Mouse (Mus musculus): ENCODE measurements at regions not wholly inside any gene's neighbourhood (a gene's known extent, or its start where the extent isn't known, plus 50 kb on each side); places are given as distances from the start of the nearest gene placed in this dataset.
A peak's percentile ranks its signal among the peaks of the same experiment; 100 is the strongest.

- Histone ChIP-seq H3K27me3 (ENCODE audit: control insufficient read depth, insufficient read depth, low read length) (no peaks in the 10 kb centered on the region), H3K9me3 (ENCODE audit: control insufficient read depth, low read length) (no peaks in the 10 kb centered on the region), H3K4me2 (ENCODE audit: low read length) (no peak overlapping the region), H3K27ac (replicated peaks in 1 of 2; ENCODE audit: control insufficient read depth in 1 of 2, insufficient read depth in 1 of 2, low read depth in 2 of 2, low read length in 2 of 2) (peak overlapping the region in 1 of 2 experiments; percentile 22; a peak in 1 of 4 replicates), H3K9ac (ENCODE audit: low read length) (no peak overlapping the region), H3K4me3 (ENCODE audit: control insufficient read depth in 1 of 2, insufficient read depth in 1 of 2, low read depth in 1 of 2, low read length in 2 of 2) (no peak overlapping the region), H3K4me1 (ENCODE audit: control insufficient read depth in 2 of 2, insufficient read depth in 2 of 2, low read length in 2 of 2) (peaks cover 14 to 48% of the 10 kb centered on the region in 2 experiments), H3K36me3 (ENCODE audit: control insufficient read depth, insufficient read depth, low read length) (no peaks in the 10 kb centered on the region)
- no peak for ATAC-seq (ENCODE audit: insufficient number of reproducible peaks, insufficient read depth, low FRiP score, low read depth)
- 71% methylated on average over 1 of the region's 1 CpGs for WGBS
These were observed 110.0 kb upstream of the Ankrd1 start for GRCm38 (mm10) chr19:36229941-36230340.

GRCm38 (mm10) chr19:36235131-36235530, 113.0 kb upstream of the Pcgf5 start:
- Histone ChIP-seq H3K36me3 (ENCODE audit: control insufficient read depth, insufficient read depth, low read length) (no peaks in the 10 kb centered on the region), H3K4me3 (ENCODE audit: control insufficient read depth in 1 of 2, insufficient read depth in 1 of 2, low read depth in 1 of 2, low read length in 2 of 2) (no peak overlapping the region), H3K4me2 (ENCODE audit: low read length) (no peak overlapping the region), H3K9ac (ENCODE audit: low read length) (no peak overlapping the region), H3K9me3 (ENCODE audit: control insufficient read depth, low read length) (no peaks in the 10 kb centered on the region), H3K27ac (replicated peaks in 1 of 2; ENCODE audit: control insufficient read depth in 1 of 2, insufficient read depth in 1 of 2, low read depth in 2 of 2, low read length in 2 of 2) (no peak overlapping the region), H3K27me3 (ENCODE audit: control insufficient read depth, insufficient read depth, low read length) (no peaks in the 10 kb centered on the region), H3K4me1 (ENCODE audit: control insufficient read depth in 2 of 2, insufficient read depth in 2 of 2, low read length in 2 of 2) (peaks cover 10 to 12% of the 10 kb centered on the region in 2 experiments)
- no peak for ATAC-seq (ENCODE audit: insufficient number of reproducible peaks, insufficient read depth, low FRiP score, low read depth)
- 46% methylated on average over 6 of the region's 6 CpGs for WGBS

- ATAC-seq (ENCODE audit: insufficient number of reproducible peaks, insufficient read depth, low FRiP score, low read depth) = no peak
- WGBS = 25% methylated on average over 7 of the region's 7 CpGs
- Histone ChIP-seq H3K4me2 (ENCODE audit: low read length) (0 out of 2 replicates have a peak overlapping the region, but pooled peaks have one; percentile 0), H3K27ac (replicated peaks in 1 of 2; ENCODE audit: control insufficient read depth in 1 of 2, insufficient read depth in 1 of 2, low read depth in 2 of 2, low read length in 2 of 2) (no peak overlapping the region), H3K36me3 (ENCODE audit: control insufficient read depth, insufficient read depth, low read length) (no peaks in the 10 kb centered on the region), H3K27me3 (ENCODE audit: control insufficient read depth, insufficient read depth, low read length) (no peaks in the 10 kb centered on the region), H3K4me1 (ENCODE audit: control insufficient read depth in 2 of 2, insufficient read depth in 2 of 2, low read length in 2 of 2) (peaks cover 10 to 12% of the 10 kb centered on the region in 2 experiments), H3K9ac (ENCODE audit: low read length) (no peak overlapping the region), H3K9me3 (ENCODE audit: control insufficient read depth, low read length) (no peaks in the 10 kb centered on the region), H3K4me3 (ENCODE audit: control insufficient read depth in 1 of 2, insufficient read depth in 1 of 2, low read depth in 1 of 2, low read length in 2 of 2) (no peak overlapping the region)
These were observed 111.3 kb upstream of the Pcgf5 start for GRCm38 (mm10) chr19:36236576-36237345.

- no peak for ATAC-seq (ENCODE audit: insufficient number of reproducible peaks, insufficient read depth, low FRiP score, low read depth)
- WGBS = 19% methylated on average over 3 of the region's 3 CpGs
- Histone ChIP-seq H3K27ac (replicated peaks in 1 of 2; ENCODE audit: control insufficient read depth in 1 of 2, insufficient read depth in 1 of 2, low read depth in 2 of 2, low read length in 2 of 2) (no peak overlapping the region), H3K9ac (ENCODE audit: low read length) (no peak overlapping the region), H3K9me3 (ENCODE audit: control insufficient read depth, low read length) (no peaks in the 10 kb centered on the region), H3K4me3 (ENCODE audit: control insufficient read depth in 1 of 2, insufficient read depth in 1 of 2, low read depth in 1 of 2, low read length in 2 of 2) (no peak overlapping the region), H3K4me1 (ENCODE audit: control insufficient read depth in 2 of 2, insufficient read depth in 2 of 2, low read length in 2 of 2) (peaks cover 10 to 12% of the 10 kb centered on the region in 2 experiments), H3K4me2 (ENCODE audit: low read length) (no peak overlapping the region), H3K27me3 (ENCODE audit: control insufficient read depth, insufficient read depth, low read length) (no peaks in the 10 kb centered on the region), H3K36me3 (ENCODE audit: control insufficient read depth, insufficient read depth, low read length) (no peaks in the 10 kb centered on the region)
These were observed 110.4 kb upstream of the Pcgf5 start for GRCm38 (mm10) chr19:36237751-36238150.

GRCm38 (mm10) chr19:36238536-36238935, 109.6 kb upstream of the Pcgf5 start:
- Histone ChIP-seq H3K36me3 (ENCODE audit: control insufficient read depth, insufficient read depth, low read length) (no peaks in the 10 kb centered on the region), H3K4me1 (ENCODE audit: control insufficient read depth in 2 of 2, insufficient read depth in 2 of 2, low read length in 2 of 2) (peaks cover 10 to 12% of the 10 kb centered on the region in 2 experiments), H3K4me3 (ENCODE audit: control insufficient read depth in 1 of 2, insufficient read depth in 1 of 2, low read depth in 1 of 2, low read length in 2 of 2) (no peak overlapping the region), H3K9me3 (ENCODE audit: control insufficient read depth, low read length) (no peaks in the 10 kb centered on the region), H3K27ac (replicated peaks in 1 of 2; ENCODE audit: control insufficient read depth in 1 of 2, insufficient read depth in 1 of 2, low read depth in 2 of 2, low read length in 2 of 2) (no peak overlapping the region), H3K4me2 (ENCODE audit: low read length) (no peak overlapping the region), H3K9ac (ENCODE audit: low read length) (no peak overlapping the region), H3K27me3 (ENCODE audit: control insufficient read depth, insufficient read depth, low read length) (no peaks in the 10 kb centered on the region)
- WGBS = 49% methylated on average over 3 of the region's 3 CpGs
- ATAC-seq (ENCODE audit: insufficient number of reproducible peaks, insufficient read depth, low FRiP score, low read depth) = no peak

- H3K9me3 ChIP-seq (ENCODE audit: control insufficient read depth, low read length) = 0 out of 2 replicates have a peak, but pooled peaks cover under 1% of the 10 kb centered on the region
- H3K9ac ChIP-seq (ENCODE audit: low read length) = no peak overlapping the region
- WGBS = 84% methylated on average over 3 of the region's 3 CpGs
- ATAC-seq (ENCODE audit: insufficient number of reproducible peaks, insufficient read depth, low FRiP score, low read depth) = no peak
- peaks cover 4 to 6% of the 10 kb centered on the region in 2 experiments; a peak in 3 of 4 replicates for H3K4me1 ChIP-seq (ENCODE audit: control insufficient read depth in 2 of 2, insufficient read depth in 2 of 2, low read length in 2 of 2)
- no peak overlapping the region for H3K27ac ChIP-seq (replicated peaks in 1 of 2; ENCODE audit: control insufficient read depth in 1 of 2, insufficient read depth in 1 of 2, low read depth in 2 of 2, low read length in 2 of 2)
- no peak overlapping the region for H3K4me2 ChIP-seq (ENCODE audit: low read length)
- no peak overlapping the region for H3K4me3 ChIP-seq (ENCODE audit: control insufficient read depth in 1 of 2, insufficient read depth in 1 of 2, low read depth in 1 of 2, low read length in 2 of 2)
- no peaks in the 10 kb centered on the region for H3K27me3 ChIP-seq (ENCODE audit: control insufficient read depth, insufficient read depth, low read length)
- no peaks in the 10 kb centered on the region for H3K36me3 ChIP-seq (ENCODE audit: control insufficient read depth, insufficient read depth, low read length)
These were observed 105.7 kb upstream of the Pcgf5 start for GRCm38 (mm10) chr19:36242396-36242795.

GRCm38 (mm10) chr19:36242946-36243345, 105.2 kb upstream of the Pcgf5 start:
- no peak overlapping the region for H3K9ac ChIP-seq (ENCODE audit: low read length)
- H3K4me1 ChIP-seq (ENCODE audit: control insufficient read depth in 2 of 2, insufficient read depth in 2 of 2, low read length in 2 of 2) = peaks cover 0 to under 1% of the 10 kb centered on the region in 2 experiments; a peak in 1 of 4 replicates
- H3K27ac ChIP-seq (replicated peaks in 1 of 2; ENCODE audit: control insufficient read depth in 1 of 2, insufficient read depth in 1 of 2, low read depth in 2 of 2, low read length in 2 of 2) = no peak overlapping the region
- WGBS = 64% methylated on average over 5 of the region's 5 CpGs
- ATAC-seq (ENCODE audit: insufficient number of reproducible peaks, insufficient read depth, low FRiP score, low read depth) = no peak
- H3K27me3 ChIP-seq (ENCODE audit: control insufficient read depth, insufficient read depth, low read length) = no peaks in the 10 kb centered on the region
- H3K4me2 ChIP-seq (ENCODE audit: low read length) = no peak overlapping the region
- no peaks in the 10 kb centered on the region for H3K36me3 ChIP-seq (ENCODE audit: control insufficient read depth, insufficient read depth, low read length)
- no peak overlapping the region for H3K4me3 ChIP-seq (ENCODE audit: control insufficient read depth in 1 of 2, insufficient read depth in 1 of 2, low read depth in 1 of 2, low read length in 2 of 2)
- 0 out of 2 replicates have a peak, but pooled peaks cover 4% of the 10 kb centered on the region for H3K9me3 ChIP-seq (ENCODE audit: control insufficient read depth, low read length)

Measured in heart, embryonic 14.5 days (tissue).